Mouse (Mus musculus) kidney, adult 2 months (tissue): ENCODE measurements at regions not wholly inside any gene's neighbourhood (a gene's known extent, or its start where the extent isn't known, plus 50 kb on each side); places are given as distances from the start of the nearest gene placed in this dataset.

ENCODE experiments used
- CTCF ChIP-seq: fragments of 200-500 bp; conservative IDR thresholded peaks from 2 replicates; pipeline ENCODE4 v1.5.1; 2011; ENCODE audit warnings: low read depth, mild to moderate bottlenecking, control low read depth, low read length, moderate library complexity, mixed read lengths; ENCODE audit not compliant: insufficient read depth, insufficient read length
- POLR2A ChIP-seq: fragments of 200-500 bp; IDR thresholded peaks from one replicate; pipeline ENCODE4 v1.6.1; 2011; ENCODE audit warnings: low read depth, low read length, control low read depth

GRCm38 (mm10) chr2:148530546-148530945 lies 87.2 kb upstream of the Cd93 start:
- TF ChIP-seq CTCF = no peak
- no peak for TF ChIP-seq POLR2A
